In genomic region chr15:25650371-25650770, GRCm38 (mm10) we compare ENCODE assay signal across 13 mouse cellular contexts. TPM values are rescaled to one million over a fixed set of nuclear protein-coding genes. Genes with fewer than 3 reads are reported as not detected.
A peak's percentile ranks its signal among the peaks of the same experiment; 100 is the strongest.
DNase-seq lines count a peak whose midpoint lies in the region; ATAC-seq and TF ChIP-seq lines count a peak whose summit lies in the region.
"Had no signal": no experiment of that assay in that cellular context is flagged by ENCODE, and none has a peak within 500 bp of the region (broad histone marks: within the 10 kb centered on the region; RNA-seq: fewer than 3 reads in every experiment).

No protein-coding gene starts in this region.

- ATAC-seq in stomach, embryonic 14.5 days (ENCODE audit: insufficient number of reproducible peaks, insufficient read depth, low FRiP score, low read depth), result peak; percentile 79; the same call in 1 of the 2 replicates
- ATAC-seq: CD4-positive, CD25-positive, alpha-beta regulatory T cell, adult 4 months had no signal

- H3K27ac ChIP-seq in heart, adult 2 months, result no peak overlapping the region
- 0 out of 2 replicates have a peak overlapping the region, but pooled peaks have one; percentile 42 for H3K27ac ChIP-seq in limb, embryonic 10.5 days
- no peak overlapping the region; the same call in 1 of the 2 replicates for H3K27ac ChIP-seq in stomach, embryonic 14.5 days (ENCODE audit: low read length)
- H3K27ac ChIP-seq: embryonic facial prominence, embryonic 13.5 days; hindbrain, embryonic 15.5 days had no signal

- peak; percentile 49; the same call in 1 of the 2 replicates for TF ChIP-seq EP300 in heart, adult 2 months (IDR thresholded peaks at IDR 0.05; ENCODE audit: insufficient read depth, low read depth, low read length)

- H3K79me2 ChIP-seq in heart, adult 2 months (replicated peaks; ENCODE audit: control insufficient read depth, insufficient read depth, low read length), result peaks cover 14% of the 10 kb centered on the region

- whole genome bisulfite sequencing in heart, adult 2 months, result 29% methylated on average over 5 of the region's 5 CpGs
- 38% methylated on average over 5 of the region's 5 CpGs for WGBS in limb, embryonic 10.5 days
- WGBS in stomach, embryonic 14.5 days, result 47% methylated on average over 5 of the region's 5 CpGs

- H3K9me3 ChIP-seq in limb, embryonic 10.5 days (replicated peaks), result 0 out of 2 replicates have a peak, but pooled peaks cover 2% of the 10 kb centered on the region
- no peaks in the 10 kb centered on the region for H3K9me3 ChIP-seq in stomach, embryonic 14.5 days (ENCODE audit: control insufficient read depth, low read depth, low read length)
- H3K9me3 ChIP-seq: hindbrain, embryonic 15.5 days had no signal

- H3K4me2 ChIP-seq in stomach, embryonic 14.5 days (replicated peaks; ENCODE audit: low read depth, low read length), result no peak overlapping the region
- H3K4me2 ChIP-seq: embryonic facial prominence, embryonic 13.5 days; hindbrain, embryonic 15.5 days had no signal

- no peaks in the 10 kb centered on the region; the same call in 1 of the 2 replicates for H3K36me3 ChIP-seq in heart, adult 2 months (ENCODE audit: control insufficient read depth, insufficient read depth, low read length)
- H3K36me3 ChIP-seq in limb, embryonic 10.5 days, result peaks cover 21% of the 10 kb centered on the region
- H3K36me3 ChIP-seq in stomach, embryonic 14.5 days (ENCODE audit: control insufficient read depth, insufficient read depth, low read length), result no peaks in the 10 kb centered on the region
- H3K36me3 ChIP-seq: embryonic facial prominence, embryonic 13.5 days; hindbrain, embryonic 15.5 days had no signal

- 0 out of 2 replicates have a peak, but pooled peaks have one; percentile 21 for TF ChIP-seq CTCF in heart, adult 2 months (IDR thresholded peaks at IDR 0.05)

- H3K27me3 ChIP-seq in heart, adult 2 months (ENCODE audit: control insufficient read depth, insufficient read depth, low read length), result no peaks in the 10 kb centered on the region
- no peaks in the 10 kb centered on the region for H3K27me3 ChIP-seq in limb, embryonic 10.5 days (ENCODE audit: low read depth, poor library complexity, severe bottlenecking)
- H3K27me3 ChIP-seq in stomach, embryonic 14.5 days (ENCODE audit: control insufficient read depth, insufficient read depth, low read length), result no peaks in the 10 kb centered on the region
- H3K27me3 ChIP-seq: embryonic facial prominence, embryonic 13.5 days; hindbrain, embryonic 15.5 days had no signal

- H3K4me1 ChIP-seq in heart, adult 2 months (ENCODE audit: control insufficient read depth, insufficient read depth, low read length), result peaks cover 5% of the 10 kb centered on the region
- peaks cover 63% of the 10 kb centered on the region for H3K4me1 ChIP-seq in limb, embryonic 10.5 days
- peaks cover 23% of the 10 kb centered on the region for H3K4me1 ChIP-seq in stomach, embryonic 14.5 days (ENCODE audit: control insufficient read depth, insufficient read depth, low read length)
- H3K4me1 ChIP-seq: hindbrain, embryonic 15.5 days had no signal

- intact Hi-C loops in heart, postnatal 25 days (cut with DNase I), result no loop called here
- intact Hi-C loops in heart, adult 2 months (cut with DNase I), result no loop called here

- no peak overlapping the region for H3K4me3 ChIP-seq in heart, adult 2 months
- H3K4me3 ChIP-seq in limb, embryonic 10.5 days, result no peak overlapping the region
- H3K4me3 ChIP-seq in stomach, embryonic 14.5 days (ENCODE audit: low read depth, low read length), result no peak overlapping the region
- H3K4me3 ChIP-seq: embryonic facial prominence, embryonic 13.5 days; hindbrain, embryonic 15.5 days had no signal

- DNase-seq in heart, adult 18-20 months, result peak; percentile 41 to 61
- DNase-seq in heart, postnatal 25 days (ENCODE audit: low spot score), result no peak
- peak in 1 of 2 experiments; percentile 51 for DNase-seq in heart, adult 2 months
- DNase-seq in limb, embryonic 10.5 days (ENCODE audit: low spot score), result no peak
- no peak for DNase-seq in right cerebral cortex, postnatal 14 days
- DNase-seq in thymus, postnatal 36 days, result no peak
- no peak for DNase-seq in gastrocnemius, postnatal 10 days
- DNase-seq: kidney, postnatal 4 days; midbrain, embryonic 14.5 days had no signal

- no peak for TF ChIP-seq POLR2A in heart, adult 2 months (IDR thresholded peaks at IDR 0.05; ENCODE audit: insufficient read depth, low read depth, low read length)

- H3K9ac ChIP-seq in heart, adult 2 months (ENCODE audit: low read depth, low read length), result no peak overlapping the region
- no peak overlapping the region for H3K9ac ChIP-seq in stomach, embryonic 14.5 days (replicated peaks; ENCODE audit: low read depth, low read length)
- H3K9ac ChIP-seq: embryonic facial prominence, embryonic 13.5 days; hindbrain, embryonic 15.5 days had no signal

RNA-seq across cellular contexts. Expression of gene Myo10, which starts 28.0 kb away (rescaled TPM):
- 10 to 100 TPM; 56.9 to 65.1 TPM for total RNA-seq in heart, adult 18-20 months (2021)
- 10 to 100 TPM; 64.4 to 66.1 TPM for total RNA-seq in heart, postnatal 25 days (2021)
- total RNA-seq in heart, adult 2 months (2021), result 10 to 100 TPM; 63.7 to 67.9 TPM
- polyA plus RNA-seq in heart, adult 2 months (2012; rRNA removed), result 26.6 and 35.4 TPM in 2 replicates
- 38.5 and 47.2 TPM in 2 replicates for polyA plus RNA-seq in limb, embryonic 10.5 days (2016; fragmentation: Nextera tagmentation; extraction: Ambion mirVana)
- polyA plus RNA-seq in stomach, embryonic 14.5 days (2014; fragmentation: Nextera tagmentation; extraction: Ambion mirVana), result 46.1 and 48.0 TPM in 2 replicates
- total RNA-seq in gastrocnemius, postnatal 10 days (2021), result 10 to 100 TPM; 63.8 to 70.8 TPM

Comparison
In these comparisons a context has a peak if more than half of its experiments do, and no peak if none do; other contexts are left out.
1. DNase-seq: peak in heart, adult 18-20 months (2 of 2); none in heart, postnatal 25 days (single experiment), limb, embryonic 10.5 days (single experiment), right cerebral cortex, postnatal 14 days (single experiment), thymus, postnatal 36 days (0 of 2) and gastrocnemius, postnatal 10 days (single experiment).